ENCODE assay signal across 19 mouse cellular contexts in the genomic region with DNA sequence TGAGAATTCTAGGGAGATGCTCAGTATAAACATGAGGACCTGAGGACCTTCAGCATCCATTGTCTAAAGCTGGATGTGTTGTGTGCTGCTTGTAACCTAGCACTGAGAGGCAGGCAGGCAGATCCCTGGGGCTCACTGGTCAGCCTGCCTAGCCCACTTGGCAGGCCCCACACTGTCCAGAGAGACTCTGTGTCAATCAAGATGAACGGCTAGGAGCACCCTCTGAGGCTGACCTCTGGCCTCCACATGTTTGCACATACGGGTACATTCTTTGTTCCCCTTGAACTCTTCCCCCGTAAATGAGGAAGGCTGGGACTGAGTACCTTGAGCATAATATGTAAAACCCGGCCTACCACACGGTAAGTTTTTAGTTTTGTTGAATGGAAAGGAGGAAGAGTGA. TPM values are rescaled to one million over a fixed set of nuclear protein-coding genes. Genes with fewer than 3 reads are reported as not detected.
DNase-seq lines count a peak whose midpoint lies in the region; ATAC-seq lines count a peak whose summit lies in the region.
"Had no signal": no experiment of that assay in that cellular context is flagged by ENCODE, and none has a peak within 500 bp of the region (broad histone marks: within the 10 kb centered on the region; RNA-seq: fewer than 3 reads in every experiment).

No protein-coding gene starts in this region.

- no peak overlapping the region for H3K4me2 ChIP-seq in embryonic facial prominence, embryonic 11.5 days (ENCODE audit: low read depth, low read length)
- no peak overlapping the region for H3K4me2 ChIP-seq in heart, embryonic 16.5 days (ENCODE audit: low read depth, low read length)
- H3K4me2 ChIP-seq in limb, embryonic 12.5 days, result no peak overlapping the region
- H3K4me2 ChIP-seq in liver, embryonic 13.5 days, result no peak overlapping the region
- H3K4me2 ChIP-seq: forebrain, embryonic 13.5 days; hindbrain, embryonic 13.5 days had no signal

- DNase-seq in embryonic facial prominence, embryonic 11.5 days (ENCODE audit: low spot score), result no peak
- DNase-seq in embryonic facial prominence, embryonic 10.5 days (ENCODE audit: low spot score), result no peak
- no peak for DNase-seq in heart, adult 11 months
- no peak for DNase-seq in limb, embryonic 10.5 days (ENCODE audit: low spot score)
- no peak for DNase-seq in liver, embryonic 13.5 days
- no peak for DNase-seq in embryo, embryonic 11 days
- DNase-seq: adrenal gland, postnatal 10 days; cerebellum, adult 18-20 months; kidney, postnatal 14 days; lung, adult 18-20 months; lung, postnatal 36 days; right cerebral cortex, postnatal 14 days; spleen, adult 18-20 months; thymus, adult 18-20 months; thymus, postnatal 4 days had no signal

- no peak overlapping the region for H3K4me3 ChIP-seq in embryonic facial prominence, embryonic 11.5 days (ENCODE audit: low read depth, low read length)
- H3K4me3 ChIP-seq in embryonic facial prominence, embryonic 10.5 days, result no peak overlapping the region
- no peak overlapping the region for H3K4me3 ChIP-seq in heart, embryonic 16.5 days (ENCODE audit: low read length)
- no peak overlapping the region for H3K4me3 ChIP-seq in limb, embryonic 12.5 days (replicated peaks)
- H3K4me3 ChIP-seq in limb, embryonic 10.5 days, result no peak overlapping the region
- H3K4me3 ChIP-seq in liver, embryonic 13.5 days (replicated peaks), result no peak overlapping the region
- H3K4me3 ChIP-seq: forebrain, embryonic 13.5 days; hindbrain, embryonic 13.5 days had no signal

- H3K27me3 ChIP-seq in embryonic facial prominence, embryonic 11.5 days (ENCODE audit: control insufficient read depth, insufficient read depth, low read length), result no peaks in the 10 kb centered on the region
- no peaks in the 10 kb centered on the region for H3K27me3 ChIP-seq in embryonic facial prominence, embryonic 10.5 days (replicated peaks; ENCODE audit: low read depth, poor library complexity, severe bottlenecking)
- no peaks in the 10 kb centered on the region for H3K27me3 ChIP-seq in heart, embryonic 16.5 days (ENCODE audit: control insufficient read depth, insufficient read depth, low read length)
- no peaks in the 10 kb centered on the region for H3K27me3 ChIP-seq in limb, embryonic 12.5 days
- no peaks in the 10 kb centered on the region for H3K27me3 ChIP-seq in limb, embryonic 10.5 days (ENCODE audit: low read depth, poor library complexity, severe bottlenecking)
- H3K27me3 ChIP-seq in liver, embryonic 13.5 days, result no peaks in the 10 kb centered on the region
- H3K27me3 ChIP-seq: forebrain, embryonic 13.5 days; hindbrain, embryonic 13.5 days had no signal

- H3K36me3 ChIP-seq in embryonic facial prominence, embryonic 11.5 days (replicated peaks; ENCODE audit: control insufficient read depth, insufficient read depth, low read depth, low read length), result peaks cover 1% of the 10 kb centered on the region; the same call in 1 of the 2 replicates
- peaks cover 57% of the 10 kb centered on the region for H3K36me3 ChIP-seq in embryonic facial prominence, embryonic 10.5 days (replicated peaks)
- peaks cover 35% of the 10 kb centered on the region for H3K36me3 ChIP-seq in heart, embryonic 16.5 days (ENCODE audit: control insufficient read depth, insufficient read depth)
- peaks cover 54% of the 10 kb centered on the region for H3K36me3 ChIP-seq in limb, embryonic 12.5 days
- peaks cover 53% of the 10 kb centered on the region for H3K36me3 ChIP-seq in limb, embryonic 10.5 days
- peaks cover 45% of the 10 kb centered on the region for H3K36me3 ChIP-seq in liver, embryonic 13.5 days

- no peak overlapping the region for H3K9ac ChIP-seq in embryonic facial prominence, embryonic 11.5 days (replicated peaks; ENCODE audit: low read length)
- no peak overlapping the region for H3K9ac ChIP-seq in heart, embryonic 16.5 days (ENCODE audit: low read length)
- no peak overlapping the region for H3K9ac ChIP-seq in limb, embryonic 12.5 days (replicated peaks)
- no peak overlapping the region; the same call in 1 of the 2 replicates for H3K9ac ChIP-seq in liver, embryonic 13.5 days
- H3K9ac ChIP-seq: forebrain, embryonic 13.5 days; hindbrain, embryonic 13.5 days had no signal

- H3K4me1 ChIP-seq in embryonic facial prominence, embryonic 11.5 days (ENCODE audit: control insufficient read depth, insufficient read depth, low read length), result no peaks in the 10 kb centered on the region
- H3K4me1 ChIP-seq in embryonic facial prominence, embryonic 10.5 days, result peaks cover 4% of the 10 kb centered on the region; the same call in 1 of the 2 replicates
- peaks cover 27% of the 10 kb centered on the region for H3K4me1 ChIP-seq in heart, embryonic 16.5 days (ENCODE audit: control insufficient read depth, insufficient read depth, low read length)
- no peaks in the 10 kb centered on the region; the same call in 1 of the 2 replicates for H3K4me1 ChIP-seq in limb, embryonic 12.5 days (replicated peaks)
- 0 out of 2 replicates have a peak, but pooled peaks cover 4% of the 10 kb centered on the region for H3K4me1 ChIP-seq in limb, embryonic 10.5 days
- H3K4me1 ChIP-seq in liver, embryonic 13.5 days (replicated peaks), result peaks cover 42% of the 10 kb centered on the region
- H3K4me1 ChIP-seq: forebrain, embryonic 13.5 days had no signal

- no peaks in the 10 kb centered on the region for H3K9me3 ChIP-seq in embryonic facial prominence, embryonic 11.5 days (replicated peaks; ENCODE audit: control insufficient read depth, low read length)
- no peaks in the 10 kb centered on the region for H3K9me3 ChIP-seq in embryonic facial prominence, embryonic 10.5 days
- no peaks in the 10 kb centered on the region for H3K9me3 ChIP-seq in heart, embryonic 16.5 days (replicated peaks; ENCODE audit: control insufficient read depth, low read length)
- H3K9me3 ChIP-seq in limb, embryonic 12.5 days, result no peaks in the 10 kb centered on the region
- H3K9me3 ChIP-seq in limb, embryonic 10.5 days (replicated peaks), result no peaks in the 10 kb centered on the region
- H3K9me3 ChIP-seq in liver, embryonic 13.5 days (replicated peaks), result no peaks in the 10 kb centered on the region
- H3K9me3 ChIP-seq: forebrain, embryonic 13.5 days; hindbrain, embryonic 13.5 days had no signal

- 0 out of 2 replicates have a peak, but pooled peaks have one; percentile 67 for ATAC-seq in embryonic facial prominence, embryonic 11.5 days (replicated peaks; ENCODE audit: insufficient number of reproducible peaks, low FRiP score, low TSS enrichment, low read depth)
- no peak for ATAC-seq in heart, embryonic 16.5 days (replicated peaks; ENCODE audit: extremely low read depth, insufficient read depth, low FRiP score)
- no peak for ATAC-seq in limb, embryonic 12.5 days (ENCODE audit: insufficient number of reproducible peaks, insufficient read depth, low FRiP score, low TSS enrichment, low read depth)
- ATAC-seq in liver, embryonic 13.5 days (ENCODE audit: low read depth), result 0 out of 2 replicates have a peak, but pooled peaks have one; percentile 23
- ATAC-seq: forebrain, embryonic 13.5 days had no signal

- no peak overlapping the region for H3K27ac ChIP-seq in embryonic facial prominence, embryonic 11.5 days (replicated peaks; ENCODE audit: low read depth, low read length)
- H3K27ac ChIP-seq in embryonic facial prominence, embryonic 10.5 days (replicated peaks), result no peak overlapping the region
- peak overlapping the region; percentile 82 for H3K27ac ChIP-seq in heart, embryonic 16.5 days (ENCODE audit: low read length)
- H3K27ac ChIP-seq in limb, embryonic 12.5 days, result 0 out of 2 replicates have a peak overlapping the region, but pooled peaks have one; percentile 8
- no peak overlapping the region for H3K27ac ChIP-seq in limb, embryonic 10.5 days
- peak overlapping the region; percentile 36; the same call in 1 of the 2 replicates for H3K27ac ChIP-seq in liver, embryonic 13.5 days
- H3K27ac ChIP-seq: forebrain, embryonic 13.5 days; hindbrain, embryonic 13.5 days had no signal

- WGBS in embryonic facial prominence, embryonic 11.5 days, result 52% methylated on average over 5 of the region's 5 CpGs
- WGBS in embryonic facial prominence, embryonic 10.5 days, result 62% methylated on average over 5 of the region's 5 CpGs
- 68% methylated on average over 5 of the region's 5 CpGs for whole genome bisulfite sequencing in heart, embryonic 16.5 days
- WGBS in limb, embryonic 12.5 days, result 59% methylated on average over 5 of the region's 5 CpGs
- 72% methylated on average over 5 of the region's 5 CpGs for WGBS in limb, embryonic 10.5 days
- 51% methylated on average over 5 of the region's 5 CpGs for WGBS in liver, embryonic 13.5 days (ENCODE audit: insufficient replicate concordance)

RNA-seq across cellular contexts. Expression of a gene that starts 39.3 kb away (rescaled TPM):
- 221 and 228 TPM in 2 replicates for polyA plus RNA-seq in embryonic facial prominence, embryonic 11.5 days (2014; fragmentation: Nextera tagmentation; extraction: Ambion mirVana)
- 208 and 232 TPM in 2 replicates for polyA plus RNA-seq in embryonic facial prominence, embryonic 10.5 days (2016; fragmentation: Nextera tagmentation; extraction: Ambion mirVana)
- 141 and 176 TPM in 2 replicates for polyA plus RNA-seq in heart, embryonic 16.5 days (2015; fragmentation: Nextera tagmentation; extraction: Ambion mirVana)
- polyA plus RNA-seq in limb, embryonic 12.5 days (2016; fragmentation: Nextera tagmentation; extraction: Ambion mirVana), result 231 and 240 TPM in 2 replicates
- polyA plus RNA-seq in limb, embryonic 10.5 days (2016; fragmentation: Nextera tagmentation; extraction: Ambion mirVana), result 240 and 246 TPM in 2 replicates
- polyA plus RNA-seq in liver, embryonic 13.5 days (2015; fragmentation: Nextera tagmentation; extraction: Ambion mirVana), result 102 and 117 TPM in 2 replicates

Comparison
In these comparisons a context has a peak if more than half of its experiments do, and no peak if none do; other contexts are left out.
1. H3K27ac ChIP-seq: peak in heart, embryonic 16.5 days (single experiment), limb, embryonic 12.5 days (single experiment) and liver, embryonic 13.5 days (single experiment); none in embryonic facial prominence, embryonic 11.5 days (single experiment), embryonic facial prominence, embryonic 10.5 days (single experiment) and limb, embryonic 10.5 days (single experiment).
2. ATAC-seq: peak in embryonic facial prominence, embryonic 11.5 days (single experiment) and liver, embryonic 13.5 days (single experiment); none in heart, embryonic 16.5 days (single experiment) and limb, embryonic 12.5 days (single experiment).